Mouse (Mus musculus) Muller cell, postnatal 12 days (primary cell): ENCODE data around the gene Cdca7l.
A peak's percentile ranks its signal among the peaks of the same experiment; 100 is the strongest.
"Not testable (repeated sequence)": the region's sequence is repeated elsewhere in the genome, so short reads cannot be mapped to it uniquely, and the experiment has no call there.

Experiments used
- DNase-seq: peaks from one replicate; pipeline ENCODE4 v3.0.0-alpha.2; 2015; ENCODE audit errors: inconsistent ontology term

Gene Cdca7l

DNA sequence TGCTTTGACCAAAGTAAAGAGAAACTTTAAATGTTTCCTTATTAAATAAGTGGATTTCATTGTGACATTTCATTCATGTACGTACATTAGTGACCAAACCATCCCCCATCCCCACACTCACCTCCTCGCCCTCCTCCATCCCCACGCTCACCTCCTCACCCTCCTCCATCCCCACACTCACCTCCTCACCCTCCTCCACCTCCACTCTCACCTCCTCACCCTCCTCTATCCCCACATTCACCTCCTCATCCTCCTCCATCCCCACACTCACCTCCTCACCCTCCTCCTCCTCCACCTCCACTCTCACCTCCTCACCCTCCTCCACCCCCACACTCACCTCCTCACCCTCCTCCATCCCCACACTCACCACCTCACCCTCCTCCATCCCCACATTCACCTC lies 57.2 kb downstream of the Cdca7l start:
- no peak for DNase-seq

DNA sequence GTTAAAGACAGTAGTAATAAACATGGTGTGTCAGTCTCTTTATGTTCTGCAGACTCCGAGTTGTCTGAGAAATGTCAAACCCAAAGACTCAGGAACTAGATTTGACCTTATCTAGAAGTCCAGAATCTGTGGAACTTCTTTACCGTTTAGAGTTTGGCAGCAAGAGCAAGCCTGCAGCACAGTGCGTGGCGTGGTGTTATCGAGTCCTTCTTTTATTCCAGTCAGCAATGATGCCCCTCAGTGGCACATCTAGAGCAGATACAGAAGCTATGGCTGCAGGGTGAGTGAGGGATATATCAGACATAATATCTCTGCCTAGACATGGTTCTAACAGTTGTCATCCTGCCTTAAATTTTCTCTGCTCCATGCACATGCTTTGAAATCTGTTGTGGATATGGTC lies 58.6 kb downstream of the Cdca7l start:
- DNase-seq, result no peak

DNA sequence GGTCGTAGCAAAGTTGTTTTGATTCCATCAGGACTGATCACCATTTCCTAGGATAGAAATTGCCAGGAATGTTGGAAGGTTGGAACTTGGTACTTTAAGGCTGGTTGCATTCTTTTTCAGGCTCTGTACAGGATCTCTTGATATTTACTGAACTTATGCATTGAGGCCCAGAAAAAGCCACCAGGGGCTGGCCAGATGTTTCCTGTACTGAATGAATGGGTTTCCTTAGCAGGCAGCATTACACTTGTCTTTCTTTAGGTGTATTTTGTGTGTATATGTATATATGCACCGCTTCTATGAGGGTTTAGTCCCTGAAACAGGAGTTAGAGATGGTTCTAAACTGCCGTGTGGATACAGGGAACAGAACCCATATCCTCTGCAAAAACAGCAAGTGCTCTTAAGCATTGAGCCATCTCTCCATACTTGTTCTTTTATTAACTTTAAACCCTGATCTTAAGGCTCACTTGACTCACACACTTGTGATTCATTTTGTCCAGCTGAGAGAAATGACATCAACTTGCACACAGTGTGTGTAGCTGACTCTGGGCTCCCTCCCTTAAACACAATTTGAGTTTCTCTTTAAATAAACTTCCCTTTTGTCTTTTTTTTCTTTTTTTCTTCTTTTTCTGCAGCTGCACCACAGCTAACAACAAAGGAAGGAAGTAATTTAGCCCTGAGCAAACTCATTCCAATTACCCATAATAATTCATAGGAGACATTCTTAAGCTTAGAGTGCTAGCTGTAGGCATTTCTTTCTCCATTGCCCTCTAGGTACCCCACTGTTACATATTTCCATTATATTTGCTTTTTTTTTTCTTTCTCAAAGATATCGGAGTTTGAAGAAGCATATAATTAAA lies 63.8 kb downstream of the Cdca7l start:
- DNase-seq, result no peak

DNA sequence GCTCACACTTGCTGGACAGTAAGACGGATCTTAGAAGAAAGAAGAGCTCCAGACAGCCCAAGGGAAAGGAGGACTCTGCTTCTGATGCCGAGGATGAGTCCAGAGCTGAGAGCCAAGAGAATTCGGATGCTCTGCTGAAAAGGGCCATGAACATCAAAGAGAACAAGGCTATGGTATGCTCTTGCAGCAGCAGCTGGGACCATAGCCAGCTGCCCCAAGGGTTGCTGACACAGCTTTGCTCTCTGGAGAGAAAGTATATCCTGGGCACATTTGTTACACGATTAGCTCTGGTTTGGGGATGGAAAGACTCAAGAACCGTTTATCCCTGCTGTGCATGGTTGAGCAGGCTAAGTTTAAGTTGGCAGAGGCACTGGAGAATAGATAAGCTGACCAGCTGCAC lies 68.2 kb downstream of the Cdca7l start:
- DNase-seq, result peak; percentile 46

DNA sequence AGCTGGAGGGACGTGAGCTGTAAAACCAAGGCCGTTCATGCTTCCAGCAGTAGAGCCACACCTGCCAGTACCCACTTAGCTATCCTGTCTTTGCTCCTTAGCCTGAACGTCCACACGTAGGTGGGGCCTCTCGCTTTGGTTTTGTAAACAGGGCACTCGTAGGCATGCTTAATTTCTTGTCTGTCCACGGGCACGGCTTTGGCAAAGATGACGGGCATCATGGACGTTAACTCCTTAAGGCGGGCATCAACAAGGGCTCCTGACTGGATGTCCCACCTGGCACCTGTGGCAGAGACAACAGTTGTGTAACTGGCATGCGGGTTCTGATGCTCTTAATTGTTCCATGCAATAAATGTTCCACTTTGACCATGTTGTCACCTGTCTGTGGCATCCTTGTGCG lies 74.3 kb downstream of the Cdca7l start:
- no peak for DNase-seq

DNA sequence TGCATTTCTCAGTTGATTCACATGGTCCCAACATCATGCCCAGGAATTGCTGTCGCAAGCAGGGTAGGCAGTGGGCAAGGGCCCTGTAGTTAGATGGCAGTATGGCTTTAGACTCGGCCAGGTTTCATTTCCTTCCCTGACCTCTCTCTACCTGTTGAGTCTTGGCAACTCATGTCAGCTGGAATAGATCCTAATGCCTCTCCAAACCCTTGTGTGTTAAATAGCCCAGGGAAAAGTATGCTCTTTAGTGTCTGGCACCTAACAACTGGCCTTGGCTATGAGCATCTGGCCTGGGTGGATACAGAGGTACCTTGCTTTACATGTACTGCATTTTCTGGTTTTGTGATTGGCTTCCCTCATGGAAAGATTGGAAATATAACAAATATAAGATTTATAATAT lies 80.5 kb downstream of the Cdca7l start:
- no peak for DNase-seq

DNA sequence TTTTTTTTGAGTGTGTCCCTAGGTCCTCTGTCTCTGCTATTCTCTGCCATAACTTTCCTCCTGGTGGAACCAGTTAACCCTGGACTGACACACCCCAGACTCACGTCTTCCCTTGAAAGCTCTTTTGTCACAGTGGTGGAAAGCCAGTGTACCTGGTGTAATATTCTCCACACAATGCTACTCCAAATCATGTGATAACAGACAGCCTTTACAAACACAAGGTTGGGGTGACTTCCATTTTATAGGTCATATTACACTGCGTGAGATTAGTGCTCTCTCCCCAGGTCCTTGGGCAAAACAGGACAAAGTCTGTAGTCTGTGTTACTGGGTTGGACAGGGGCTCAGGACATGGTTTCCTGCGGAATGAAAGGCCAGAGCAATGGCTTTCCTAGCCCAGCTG lies 83.3 kb downstream of the Cdca7l start:
- DNase-seq, result no peak

DNA sequence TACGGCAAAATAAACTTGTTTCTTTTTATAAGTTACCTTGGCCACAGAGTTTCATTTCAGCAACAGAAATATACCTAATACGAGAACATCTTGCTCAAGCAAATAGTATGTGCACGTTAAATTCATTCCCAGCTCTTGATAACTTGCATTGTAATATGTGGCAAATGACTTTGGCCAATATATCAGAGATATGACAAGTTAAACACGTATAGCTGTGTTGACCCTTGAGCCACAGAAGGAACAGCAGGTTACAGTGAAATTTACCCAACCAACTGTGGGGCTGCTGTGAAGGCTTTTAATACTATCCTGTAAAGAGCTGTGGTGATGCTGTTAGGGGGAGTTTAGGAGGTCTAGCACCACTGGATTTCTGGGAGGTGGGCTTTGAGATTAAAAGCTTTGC lies 96.7 kb downstream of the Cdca7l start:
- DNase-seq, result not testable (repeated sequence)

DNA sequence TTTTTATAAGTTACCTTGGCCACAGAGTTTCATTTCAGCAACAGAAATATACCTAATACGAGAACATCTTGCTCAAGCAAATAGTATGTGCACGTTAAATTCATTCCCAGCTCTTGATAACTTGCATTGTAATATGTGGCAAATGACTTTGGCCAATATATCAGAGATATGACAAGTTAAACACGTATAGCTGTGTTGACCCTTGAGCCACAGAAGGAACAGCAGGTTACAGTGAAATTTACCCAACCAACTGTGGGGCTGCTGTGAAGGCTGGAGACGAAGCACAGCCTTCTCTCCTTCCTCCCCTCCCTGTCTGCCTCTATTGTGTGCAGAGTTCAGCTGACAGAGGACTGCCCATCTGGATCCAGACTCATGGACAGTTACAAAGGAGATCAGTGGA lies 97.3 kb downstream of the Cdca7l start:
- not testable (repeated sequence) for DNase-seq

DNA sequence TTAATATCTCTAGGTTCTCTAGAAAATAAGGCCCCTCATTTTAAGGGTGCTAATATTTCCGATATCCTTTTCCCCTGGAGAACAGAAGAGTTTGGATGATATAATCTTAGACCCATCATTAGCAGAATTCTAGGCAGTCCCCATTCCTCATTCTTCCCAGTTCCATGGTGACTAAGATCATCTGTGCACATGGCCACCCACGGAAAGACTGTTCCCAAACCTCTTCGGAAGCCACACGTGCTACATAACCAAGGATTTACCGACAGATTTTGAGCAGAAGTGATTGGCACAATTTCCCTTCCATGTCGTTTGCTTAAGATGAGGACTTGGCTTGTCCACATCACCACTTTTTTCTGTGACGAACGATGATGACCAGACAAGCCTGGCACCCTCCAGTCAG lies 99.6 kb downstream of the Cdca7l start:
- no peak for DNase-seq

DNA sequence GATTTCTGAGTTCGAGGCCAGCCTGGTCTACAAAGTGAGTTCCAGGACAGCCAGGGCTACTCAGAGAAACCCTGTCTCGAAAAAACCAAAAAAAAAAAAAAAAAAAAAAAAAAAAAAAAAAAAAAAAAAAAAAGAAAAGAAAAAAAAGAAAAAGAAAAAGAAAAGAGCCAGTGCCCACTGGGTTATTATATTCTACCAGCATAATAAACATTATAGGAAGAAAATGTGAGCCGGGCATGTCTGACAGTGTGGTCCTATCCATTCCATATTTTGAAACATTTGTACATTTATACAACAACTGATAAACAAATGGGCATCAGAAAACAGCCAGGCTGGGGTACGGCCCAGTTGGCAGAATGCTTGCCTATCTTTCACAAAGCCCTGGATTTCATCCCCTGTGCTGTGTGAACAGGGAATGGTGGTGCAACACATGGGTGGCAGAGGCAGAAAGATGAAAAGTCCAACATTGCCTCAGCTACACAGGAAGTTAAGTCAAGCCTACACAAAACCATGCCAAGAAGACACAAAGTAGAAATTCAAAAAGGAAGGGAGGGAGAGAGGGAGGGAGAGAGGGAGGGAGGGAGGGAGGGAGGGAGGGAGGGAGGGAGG lies 101.2 kb downstream of the Cdca7l start:
- DNase-seq, result not testable (repeated sequence)

DNA sequence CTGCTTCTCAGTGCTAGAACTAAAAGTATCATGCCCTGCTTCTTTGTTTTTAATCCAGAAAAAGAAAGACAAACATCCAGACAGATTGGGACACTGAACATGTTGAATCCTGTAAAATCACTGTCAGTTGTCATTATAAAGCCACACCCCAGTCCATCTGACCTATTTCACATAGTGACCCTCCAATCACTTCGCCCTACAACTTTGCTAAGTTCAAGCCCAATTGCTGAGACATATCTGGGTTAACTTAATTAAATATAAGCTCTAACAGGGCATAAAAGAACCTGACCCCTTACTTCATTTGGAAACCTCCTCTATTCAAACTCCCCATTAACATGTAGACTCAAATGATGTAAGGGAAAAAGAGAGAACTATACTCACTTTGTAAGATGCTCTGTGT lies 107.3 kb downstream of the Cdca7l start:
- DNase-seq, result no peak

DNA sequence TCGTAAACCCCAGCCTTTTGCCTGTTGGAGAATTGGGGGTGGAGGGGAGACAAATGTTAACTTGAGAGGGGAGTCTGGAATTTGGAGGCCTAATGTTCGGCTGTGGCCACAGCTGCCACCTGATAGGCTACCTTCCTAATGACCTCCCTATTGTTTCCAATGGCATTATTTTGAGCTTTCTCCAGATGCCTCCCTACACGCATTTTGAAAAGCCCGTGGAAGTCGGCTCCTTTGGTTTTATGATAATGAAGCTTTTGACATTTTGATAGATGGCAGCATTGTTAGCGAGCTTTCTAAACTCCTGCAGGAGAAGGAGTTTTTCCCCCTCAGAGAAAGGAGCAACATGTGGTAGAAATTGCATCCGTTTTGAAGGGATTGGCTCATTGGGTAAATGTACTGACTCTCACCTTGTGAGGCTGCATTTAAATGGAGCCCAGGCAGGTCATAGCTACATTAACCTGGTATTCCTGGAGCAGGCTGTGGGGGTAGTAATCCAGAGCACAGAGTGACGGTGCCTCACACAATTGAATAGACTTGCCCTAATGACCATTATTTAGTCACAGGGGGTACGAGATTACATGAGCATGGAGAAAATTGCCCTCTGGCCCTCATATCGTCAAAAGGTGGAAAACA lies 110.6 kb downstream of the Cdca7l start:
- DNase-seq, result no peak

DNA sequence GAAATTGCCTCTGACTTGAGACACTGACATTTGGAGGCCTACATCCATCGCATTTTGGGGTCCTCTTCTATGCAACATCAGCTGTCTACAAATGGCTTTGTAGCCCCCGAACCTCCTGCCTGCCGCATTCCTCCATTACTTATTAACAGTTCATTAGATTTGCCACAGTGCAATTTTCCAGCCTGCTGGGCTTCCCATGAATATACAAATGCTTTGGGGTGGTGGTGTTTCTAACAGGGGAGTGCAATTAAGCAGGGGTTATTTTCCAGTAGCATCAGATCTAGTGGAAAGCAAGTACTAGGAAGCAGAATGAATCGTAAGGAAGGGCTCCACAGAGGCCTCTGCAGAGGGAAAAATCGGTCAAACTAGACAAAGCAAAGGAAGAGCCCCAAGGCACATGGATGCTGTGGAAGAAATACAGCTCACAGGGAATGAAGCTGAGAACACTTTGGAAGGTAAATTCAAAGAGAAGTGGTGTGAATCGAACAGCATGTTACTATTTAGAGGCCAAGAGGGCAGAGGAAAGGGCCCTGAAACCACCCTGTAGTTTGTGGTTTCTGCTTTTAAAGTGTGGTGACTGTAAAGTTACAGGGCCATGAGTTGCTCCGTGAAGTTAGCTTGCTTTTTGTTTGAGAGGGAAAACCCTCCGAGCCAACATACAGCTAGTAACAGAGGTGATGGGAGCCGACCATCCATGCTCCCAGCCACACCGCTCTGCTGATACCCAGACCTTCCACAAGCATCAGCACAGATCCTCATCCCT lies 111.9 kb downstream of the Cdca7l start:
- DNase-seq, result peak; percentile 55
